Mouse (Mus musculus) liver, embryonic 14.5 days (tissue): ENCODE measurements around the gene Ears2. TPM values are rescaled to one million over a fixed set of nuclear protein-coding genes. Genes with fewer than 3 reads are reported as not detected.
"Not testable (repeated sequence)": the region's sequence is repeated elsewhere in the genome, so short reads cannot be mapped to it uniquely, and the experiment has no call there.

Source experiments
- ATAC-seq: fragments of 200-750 bp; cut with Nextera tagmentation; 2 replicates; pipeline ENCODE4 v1.8.0; 2017; ENCODE audit warnings: moderate number of reproducible peaks, mild to moderate bottlenecking, moderate library complexity; ENCODE audit not compliant: insufficient read depth
- DNase-seq, 3 experiments: peaks; one replicate each; pipeline ENCODE4 v3.0.0-alpha.2; 2012 to 2013; ENCODE audit warnings: low read depth in 3 of 3, low spot score in 3 of 3
- H3K27ac ChIP-seq: fragments of 300-500 bp; sonication (generic); 2 replicates; pipeline ENCODE4 v1.5.1; 2014; ENCODE audit warnings: moderate library complexity, mild to moderate bottlenecking, control low read depth, inconsistent platforms
- H3K27me3 ChIP-seq: fragments of 300-500 bp; sonication (generic); 2 replicates; pipeline ENCODE4 v1.6.1; 2014; ENCODE audit warnings: mild to moderate bottlenecking, low read length, moderate library complexity; ENCODE audit not compliant: control insufficient read depth, insufficient read depth
- H3K36me3 ChIP-seq: fragments of 300-500 bp; sonication (generic); replicated peaks from 2 replicates; pipeline ENCODE4 v1.6.1; 2014; ENCODE audit warnings: low read depth; ENCODE audit not compliant: control insufficient read depth, insufficient read depth
- H3K4me1 ChIP-seq, 2 experiments: fragments of 200-500 bp in 1 of 2; fragments of 300-500 bp in 1 of 2; sonication (generic) in 1 of 2; replicated peaks; 2 replicates each; pipeline ENCODE4 v1.6.1; 2012 to 2014; ENCODE audit warnings: antibody characterized with exemption in 1 of 2, inconsistent platforms in 1 of 2, low read length in 1 of 2; ENCODE audit not compliant: control insufficient read depth in 2 of 2, insufficient read depth in 2 of 2
- H3K4me2 ChIP-seq: fragments of 300-500 bp; sonication (generic); 2 replicates; pipeline ENCODE4 v1.6.1; 2014; ENCODE audit warnings: low read depth, mild to moderate bottlenecking, control low read depth, moderate library complexity
- H3K4me3 ChIP-seq, 2 experiments: fragments of 200-500 bp in 1 of 2; fragments of 300-500 bp in 1 of 2; sonication (generic) in 1 of 2; 2 replicates each; pipeline ENCODE4 v1.5.1; 2012 to 2014; ENCODE audit warnings: low read depth in 2 of 2, low read length in 2 of 2, mild to moderate bottlenecking in 2 of 2, control low read depth in 1 of 2, inconsistent platforms in 1 of 2, moderate library complexity in 1 of 2; ENCODE audit not compliant: insufficient read depth in 1 of 2
- H3K9ac ChIP-seq: fragments of 300-500 bp; sonication (generic); replicated peaks from 2 replicates; pipeline ENCODE4 v1.6.1; 2014; ENCODE audit warnings: mild to moderate bottlenecking, control low read depth, moderate library complexity
- H3K9me3 ChIP-seq: fragments of 300-500 bp; sonication (generic); 2 replicates; pipeline ENCODE4 v1.6.1; 2016; ENCODE audit warnings: low read length, mixed read lengths; ENCODE audit not compliant: control insufficient read depth
- CTCF ChIP-seq: IDR thresholded peaks from 2 replicates; pipeline ENCODE4 v1.5.1; 2016; ENCODE audit warnings: antibody characterized with exemption, low read depth, control low read depth
- EP300 ChIP-seq: IDR thresholded peaks from 2 replicates; pipeline ENCODE4 v1.6.1; 2016; ENCODE audit warnings: antibody characterized with exemption, low read depth
- WGBS: fragments of 180-500 bp; shearing (Covaris S2); extraction: QIAGEN DNeasy Blood & Tissue Kit; methylation state at CpG from one replicate; pipeline ENCODE4 v1.1.7; 2014; ENCODE audit not compliant: insufficient replicate concordance; 5-methylcytosine and 5-hydroxymethylcytosine counted together
- polyA plus RNA-seq, 2 experiments: library from polyadenylated mRNA; depleted of rRNA in 1 of 2; stranded (reverse) in 1 of 2; unstranded in 1 of 2; fragments of >200 nt; fragmentation: Nextera tagmentation in 1 of 2; extraction: Ambion mirVana in 1 of 2; gene quantifications; 2 replicates each; pipeline versions ENCODE4 v1.2.1 to v1.2.3; 2012 to 2014

Gene Ears2
- polyA plus RNA-seq (2012; rRNA removed) (3.7 and 4.0 TPM in 2 replicates), polyA plus RNA-seq (2014; fragmentation: Nextera tagmentation; extraction: Ambion mirVana) (6.9 and 7.9 TPM in 2 replicates)

GRCm38 (mm10) chr7:122066945-122067516 lies at the start of gene Ears2, which contains the start of gene Ubfd1:
Gene Ears2, minus strand, starts transcription at chr7:122067263.
Gene Ubfd1, plus strand, starts transcription at chr7:122067175.
- peaks cover 11 to 17% of the 10 kb centered on the region in 2 experiments for H3K4me1 ChIP-seq
- no peaks in the 10 kb centered on the region for H3K27me3 ChIP-seq
- H3K36me3 ChIP-seq, result peaks cover 13% of the 10 kb centered on the region
- H3K4me2 ChIP-seq, result peak within 1 kb of the TSS; percentile 90
- peak within 1 kb of the TSS; percentile 84 for H3K9ac ChIP-seq
- peak within 1 kb of the TSS; percentile 32 for H3K27ac ChIP-seq
- peak within 1 kb of the TSS; percentile 88 to 89 for H3K4me3 ChIP-seq
- TF ChIP-seq CTCF (0 out of 2 replicates have a peak, but pooled peaks have one; percentile 19), EP300 (0 out of 2 replicates have a peak, but pooled peaks have one; percentile 9)
- peak; percentile 97 for ATAC-seq
- peak; percentile 91 to 92 (median 91) for DNase-seq
- WGBS, result under 1% methylated on average over 60 of the region's 60 CpGs
- no peaks in the 10 kb centered on the region for H3K9me3 ChIP-seq

DNA sequence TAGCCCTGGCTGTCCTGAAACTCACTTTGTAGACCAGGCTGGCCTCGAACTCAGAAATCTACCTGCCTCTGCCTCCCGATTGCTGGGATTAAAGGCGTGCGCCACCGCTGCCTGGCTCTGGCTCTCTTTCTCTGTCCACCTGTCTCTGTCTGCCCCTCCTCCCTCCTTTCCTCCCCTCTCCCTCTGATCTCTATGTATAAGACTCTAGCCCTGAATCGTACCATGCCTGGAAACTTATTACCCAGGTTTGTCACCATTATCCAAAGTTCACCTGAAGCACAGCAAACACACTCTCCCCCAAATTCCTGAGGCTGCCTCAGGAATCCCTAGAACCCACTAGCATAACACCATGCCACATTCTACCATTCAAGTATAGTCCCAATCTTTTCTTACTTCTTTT lies 41.1 kb upstream of the Ears2 start:
- no peaks in the 10 kb centered on the region for H3K9me3 ChIP-seq
- no peak overlapping the region for H3K9ac ChIP-seq
- no peaks in the 10 kb centered on the region; a peak in 1 of 4 replicates for H3K4me1 ChIP-seq
- ATAC-seq (no peak), DNase-seq (no peak)
- no peak overlapping the region for H3K27ac ChIP-seq
- H3K27me3 ChIP-seq, result no peaks in the 10 kb centered on the region
- no peak overlapping the region for H3K4me2 ChIP-seq
- no peak overlapping the region for H3K4me3 ChIP-seq
- 83% methylated on average over 6 of the region's 6 CpGs for WGBS
- H3K36me3 ChIP-seq, result peaks cover 24% of the 10 kb centered on the region
- TF ChIP-seq CTCF (no peak), EP300 (no peak)

- Histone ChIP-seq H3K36me3 (peaks cover 12% of the 10 kb centered on the region), H3K9me3 (no peaks in the 10 kb centered on the region), H3K4me1 (peaks cover 3 to 9% of the 10 kb centered on the region in 2 experiments; a peak in 3 of 4 replicates), H3K4me2 (peak within 1 kb of the TSS; percentile 85), H3K27ac (no peak within 1 kb of the TSS; the same call in 1 of the 2 replicates), H3K9ac (peak within 1 kb of the TSS; percentile 75), H3K4me3 (peak within 1 kb of the TSS; percentile 63 to 82), H3K27me3 (no peaks in the 10 kb centered on the region)
- ATAC-seq, result peak; percentile 99
- WGBS, result under 1% methylated on average over 30 of the region's 43 CpGs
- DNase-seq, result peak; percentile 81 to 84 (median 82)
- TF ChIP-seq CTCF (peak; percentile 81), EP300 (no peak)
These were observed 34.7 kb upstream of the Ears2 start, which contains the start of gene Ndufab1 for GRCm38 (mm10) chr7:122101747-122102244. Gene Ndufab1, minus strand, starts transcription at chr7:122101886.

GRCm38 (mm10) chr7:122101014-122101746 lies 34.1 kb upstream of the Ears2 start:
- WGBS, result 5% methylated on average over 25 of the region's 28 CpGs
- ATAC-seq, result peak; percentile 71
- H3K4me3 ChIP-seq, result peak overlapping the region; percentile 63 to 82
- H3K9ac ChIP-seq, result peak overlapping the region; percentile 68
- H3K9me3 ChIP-seq, H3K4me1 ChIP-seq, H3K27me3 ChIP-seq, H3K27ac ChIP-seq, DNase-seq: not testable (repeated sequence)
- peak overlapping the region; percentile 75 for H3K4me2 ChIP-seq
- H3K36me3 ChIP-seq, result peaks cover 19% of the 10 kb centered on the region

- DNase-seq (peak; percentile 44 to 56 (median 50)), ATAC-seq (no peak)
- Histone ChIP-seq H3K36me3 (peaks cover 38% of the 10 kb centered on the region), H3K9ac (no peak overlapping the region), H3K4me1 (peaks cover 3 to 9% of the 10 kb centered on the region in 2 experiments; a peak in 3 of 4 replicates), H3K4me3 (no peak overlapping the region), H3K27ac (no peak overlapping the region), H3K9me3 (no peaks in the 10 kb centered on the region), H3K27me3 (no peaks in the 10 kb centered on the region), H3K4me2 (no peak overlapping the region)
- TF ChIP-seq CTCF (peak; percentile 94), EP300 (no peak)
- 54% methylated on average over 4 of the region's 4 CpGs for WGBS
These were observed 32.2 kb upstream of the Ears2 start for GRCm38 (mm10) chr7:122099222-122099621.
